Mouse (Mus musculus): ENCODE measurements around the gene Flt1.

The Flt1 gene

DNA sequence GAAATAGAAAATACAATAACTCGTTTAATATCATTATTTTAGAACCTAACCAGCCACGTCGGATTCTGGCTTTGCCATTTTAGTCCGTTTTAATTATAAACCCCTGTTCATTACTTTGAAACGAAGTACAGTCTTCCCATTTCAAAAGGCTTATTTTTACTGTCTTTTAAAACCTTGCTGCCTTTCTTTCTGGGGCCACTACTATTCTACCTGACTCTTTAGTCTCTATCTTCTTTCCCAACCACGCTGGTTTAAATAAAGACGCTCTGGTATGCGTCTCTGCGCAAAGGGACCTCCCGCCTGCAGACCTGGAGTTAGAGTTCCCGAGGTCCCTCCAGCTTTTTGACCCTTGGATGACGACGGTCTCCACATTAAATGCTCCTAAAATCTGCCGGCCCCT lies 1.4 kb downstream of the Flt1 start:
- DNase-seq = no peak

DNA sequence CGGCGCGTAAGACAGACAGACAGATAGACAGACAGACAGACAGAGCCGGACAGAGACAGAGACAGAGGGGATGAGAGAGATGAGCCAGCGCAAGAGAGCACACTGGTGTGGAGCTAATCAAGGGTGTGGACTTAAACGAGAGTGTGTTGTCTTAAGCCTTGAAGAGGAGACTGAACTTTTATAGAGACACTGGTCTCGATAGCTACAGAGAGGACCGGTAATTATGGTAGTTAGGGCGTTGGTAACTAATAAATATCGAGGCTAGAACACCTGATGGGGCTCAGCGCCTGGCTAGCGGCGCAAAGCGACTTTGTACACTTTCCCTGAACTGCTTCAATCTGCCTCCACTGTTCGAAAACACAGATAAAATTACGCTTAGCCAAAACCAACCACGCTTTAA lies 2.0 kb downstream of the Flt1 start:
- no peak for DNase-seq

DNA sequence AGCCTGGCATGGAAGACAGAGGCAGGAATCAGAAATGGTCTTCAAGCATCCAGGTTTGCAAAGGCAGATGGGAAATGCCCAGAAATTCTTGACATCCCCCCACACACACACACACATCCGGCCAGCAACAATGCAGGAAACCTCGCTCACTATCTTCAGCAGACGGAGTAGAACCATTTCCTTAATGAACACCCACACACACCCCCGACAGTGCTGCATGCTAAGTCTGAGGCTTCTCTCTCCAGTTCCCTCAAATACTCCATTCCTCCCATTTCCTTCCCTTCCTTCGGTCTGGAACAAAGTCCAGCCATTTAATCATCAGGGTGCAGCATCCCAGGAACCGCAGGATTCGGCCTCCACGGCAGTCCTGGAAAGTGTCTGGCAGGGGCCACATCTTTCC lies 4.4 kb downstream of the Flt1 start:
- no peak for DNase-seq

- DNase-seq = no peak
Observed at GRCm38 (mm10) chr5:147718335-147718734, 7.5 kb downstream of the Flt1 start.

GRCm38 (mm10) chr5:147716697-147717217 lies 9.1 kb downstream of the Flt1 start:
- no peak for DNase-seq

GRCm38 (mm10) chr5:147716276-147716675 lies 9.5 kb downstream of the Flt1 start:
- DNase-seq = no peak

GRCm38 (mm10) chr5:147715391-147715790 lies 10.4 kb downstream of the Flt1 start:
- no peak for DNase-seq

DNA sequence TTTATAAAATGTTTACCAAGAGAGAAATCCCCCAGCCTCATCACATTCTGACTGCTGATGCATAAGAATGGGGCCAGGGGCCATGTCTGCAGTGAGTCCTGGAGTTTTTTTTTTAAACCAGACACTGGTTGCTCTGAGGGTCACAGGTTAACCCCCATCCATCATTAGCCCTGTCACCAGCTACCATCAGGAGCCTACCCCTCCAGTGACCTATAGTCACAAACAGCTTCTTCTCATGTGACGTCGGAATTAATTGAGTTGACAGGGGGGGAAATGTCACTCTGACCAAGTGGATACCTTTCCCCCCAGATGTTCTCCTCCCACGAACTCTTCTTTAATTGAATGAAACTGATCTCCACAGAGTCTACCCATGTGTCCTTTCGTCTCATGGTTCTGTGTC lies 17.3 kb downstream of the Flt1 start:
- no peak for DNase-seq

- DNase-seq = no peak
Observed at GRCm38 (mm10) chr5:147707479-147707878, 18.3 kb downstream of the Flt1 start.

DNA sequence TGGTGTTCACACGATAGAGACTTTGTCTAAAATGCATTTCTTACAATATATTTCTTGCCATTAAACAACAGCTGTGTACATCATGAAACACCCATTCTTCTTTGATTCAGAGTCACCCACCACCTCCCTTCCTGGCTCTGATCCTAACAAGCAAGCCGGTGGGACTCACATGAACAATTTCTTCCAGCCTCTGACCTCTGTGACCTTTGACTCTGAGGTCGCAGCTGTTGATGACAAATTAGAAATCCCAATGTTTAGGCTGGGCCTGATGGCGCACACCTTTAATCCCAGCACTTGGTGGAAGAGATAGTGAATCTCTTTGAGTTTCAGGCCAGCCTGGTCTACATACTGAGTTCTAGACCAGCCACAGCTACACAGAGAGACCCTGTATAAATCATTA lies 20.9 kb downstream of the Flt1 start:
- no peak for DNase-seq

DNA sequence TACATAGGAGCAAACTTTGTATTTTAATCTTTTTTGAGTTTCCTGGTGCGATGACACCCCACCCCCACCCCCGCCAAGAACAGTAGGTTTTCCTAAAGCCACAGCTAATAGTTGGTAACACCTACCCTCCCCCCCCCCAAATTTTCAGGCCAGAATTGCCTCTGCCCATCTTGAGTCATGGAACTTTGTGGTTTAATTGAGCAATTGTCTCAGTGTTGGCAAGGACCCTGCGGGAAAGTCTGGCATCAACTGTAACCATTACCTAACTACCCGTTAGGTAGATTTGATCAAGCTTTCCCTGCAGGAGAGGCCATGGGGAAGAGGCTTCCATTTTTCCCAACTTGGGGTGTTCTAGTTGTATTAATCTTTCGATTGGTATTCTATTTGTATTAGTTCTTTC lies 23.4 kb downstream of the Flt1 start:
- DNase-seq = no peak

- DNase-seq = no peak
Observed at GRCm38 (mm10) chr5:147701024-147701423, 24.8 kb downstream of the Flt1 start.

DNA sequence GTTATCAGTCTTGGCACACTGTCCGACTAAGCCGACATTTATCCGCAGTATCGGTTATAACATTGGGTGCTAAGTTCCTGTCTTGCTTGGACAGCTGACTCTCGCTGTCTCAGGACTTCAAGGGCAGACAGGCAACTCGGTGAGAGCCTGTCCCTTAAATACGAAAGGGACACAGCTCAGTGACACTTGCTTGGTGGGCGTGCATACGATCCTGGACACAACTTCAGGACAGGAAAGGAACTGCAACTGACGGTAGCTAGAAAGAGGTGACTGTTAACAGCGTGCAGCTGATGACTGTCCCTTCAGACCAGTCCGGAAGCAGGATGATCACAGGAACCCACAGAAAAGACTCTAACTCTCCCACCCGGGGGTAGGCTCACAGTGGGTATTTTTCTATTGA lies 27.8 kb downstream of the Flt1 start:
- DNase-seq = no peak

DNA sequence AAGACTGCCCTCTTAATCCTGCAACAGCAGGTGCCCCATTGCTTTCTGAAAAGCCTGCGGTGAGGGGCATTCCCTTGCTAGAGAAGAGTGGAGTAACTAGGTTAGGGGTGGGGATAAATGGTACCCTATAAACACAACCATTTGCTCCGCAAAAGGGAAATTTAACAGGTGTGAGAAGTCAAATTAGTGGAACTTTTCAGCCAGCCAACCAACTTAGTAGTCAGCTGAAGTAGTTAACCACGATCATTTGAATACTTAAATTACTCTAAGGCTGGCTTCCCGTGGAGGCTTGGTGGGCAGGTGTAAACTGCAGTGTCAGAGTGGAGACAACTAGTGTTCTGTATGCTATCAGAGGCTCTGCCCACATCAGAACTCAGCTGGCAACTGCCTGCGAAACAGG lies 28.6 kb downstream of the Flt1 start:
- no peak for DNase-seq

- DNase-seq = no peak
Observed at GRCm38 (mm10) chr5:147692622-147693021, 33.2 kb downstream of the Flt1 start.

GRCm38 (mm10) chr5:147683707-147684323 lies 42.0 kb downstream of the Flt1 start:
- DNase-seq = no peak

- DNase-seq = no peak
Observed at GRCm38 (mm10) chr5:147681224-147681623, 44.6 kb downstream of the Flt1 start.

- DNase-seq = no peak
Observed at GRCm38 (mm10) chr5:147680711-147681110, 45.1 kb downstream of the Flt1 start.

GRCm38 (mm10) chr5:147679316-147679715 lies 46.5 kb downstream of the Flt1 start:
- DNase-seq = no peak

DNA sequence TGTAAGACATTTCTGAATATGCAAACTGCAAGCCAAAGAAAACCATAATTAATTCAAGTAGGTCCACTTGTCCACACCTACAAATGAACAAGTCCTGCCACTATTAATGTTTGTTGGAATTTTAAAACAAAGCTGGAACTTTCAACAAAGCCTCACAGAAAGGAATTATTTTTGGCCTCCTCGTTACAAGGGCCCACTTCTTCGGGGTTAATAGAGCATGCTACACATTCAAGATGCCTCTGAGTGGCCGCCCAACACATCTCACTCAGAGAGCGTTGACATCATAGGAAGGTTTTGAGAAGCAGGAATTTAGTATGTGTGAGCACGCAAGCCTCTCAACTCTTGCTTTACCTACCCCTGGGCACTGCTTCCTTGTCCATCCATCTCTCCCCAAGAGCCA lies 50.0 kb downstream of the Flt1 start:
- no peak for DNase-seq

- DNase-seq = no peak
Observed at GRCm38 (mm10) chr5:147671765-147672424, 53.9 kb downstream of the Flt1 start.

DNA sequence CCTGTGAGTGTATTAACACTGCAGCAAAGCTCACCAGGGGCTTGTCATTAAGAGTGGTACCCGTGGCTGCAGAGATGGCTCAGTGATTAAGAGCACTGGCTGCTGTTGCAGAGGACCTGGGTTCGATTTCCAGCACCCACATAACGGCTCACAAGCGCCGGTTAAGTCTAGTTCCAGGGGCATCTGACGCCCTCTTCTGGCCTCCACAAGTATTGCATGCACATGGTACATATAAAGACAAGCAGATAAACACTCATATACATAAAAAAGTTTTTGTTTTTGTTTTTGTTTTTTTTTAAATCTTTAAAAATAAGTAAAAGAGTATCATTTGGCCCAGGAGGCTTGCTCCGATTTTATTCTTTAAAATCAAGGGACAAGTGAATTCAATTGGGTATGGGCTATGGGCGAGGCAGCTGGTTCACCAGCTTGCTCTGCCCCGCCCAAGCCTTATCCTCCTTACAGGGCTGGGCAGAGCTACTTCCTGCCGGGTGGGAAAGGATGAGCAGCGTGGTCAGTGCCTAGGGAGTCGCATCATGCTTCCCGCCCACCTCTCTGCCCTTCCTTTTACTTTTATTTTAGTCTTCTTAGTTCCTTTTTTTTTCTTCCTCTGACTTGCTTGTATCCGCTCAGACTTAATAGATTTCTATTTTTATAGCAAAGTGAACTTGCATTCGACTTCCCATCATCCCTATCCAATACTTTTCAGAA lies 57.0 kb downstream of the Flt1 start:
- no peak for DNase-seq

DNA sequence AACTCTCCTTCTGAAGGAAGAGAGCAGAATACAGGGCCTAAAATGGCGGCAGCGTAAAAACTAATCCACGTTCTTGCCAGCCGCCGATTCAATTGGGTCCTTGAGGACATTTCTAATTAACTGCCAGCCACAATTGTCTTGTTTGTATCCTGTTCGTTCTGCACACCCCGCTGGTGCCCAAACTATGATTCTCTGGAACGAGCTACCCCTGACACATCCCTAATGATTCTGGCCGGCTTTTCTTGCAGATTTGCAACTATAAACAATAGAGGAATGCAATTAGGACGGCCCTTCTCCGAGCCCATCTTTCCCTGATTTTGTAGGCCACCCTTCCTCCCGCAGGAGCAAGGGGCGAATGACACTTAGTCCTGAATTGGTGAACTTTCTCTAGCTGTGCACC lies 59.9 kb downstream of the Flt1 start:
- no peak for DNase-seq

- no peak for DNase-seq
Observed at GRCm38 (mm10) chr5:147665381-147665780, 60.4 kb downstream of the Flt1 start.
